Mouse (Mus musculus) heart, embryonic 10.5 days (tissue): ENCODE data around the gene Gm28372. TPM values are rescaled to one million over a fixed set of nuclear protein-coding genes. Genes with fewer than 3 reads are reported as not detected.

ENCODE experiments used
- DNase-seq: peaks from one replicate; pipeline ENCODE4 v3.0.0-alpha.2; 2017; ENCODE audit warnings: low spot score
- H3K27ac ChIP-seq: fragments of 300-500 bp; sonication (generic); 2 replicates; pipeline ENCODE4 v1.5.1; 2016; ENCODE audit warnings: mild to moderate bottlenecking
- H3K27me3 ChIP-seq: fragments of 300-500 bp; sonication (generic); 2 replicates; pipeline ENCODE4 v1.6.1; 2016; ENCODE audit warnings: mild to moderate bottlenecking; ENCODE audit not compliant: poor library complexity, insufficient read depth, severe bottlenecking
- H3K36me3 ChIP-seq: fragments of 300-500 bp; sonication (generic); 2 replicates; pipeline ENCODE4 v1.6.1; 2016; ENCODE audit warnings: mild to moderate bottlenecking, moderate library complexity
- H3K4me1 ChIP-seq: fragments of 300-500 bp; sonication (generic); 2 replicates; pipeline ENCODE4 v1.6.1; 2016; ENCODE audit warnings: mild to moderate bottlenecking
- H3K4me3 ChIP-seq: fragments of 300-500 bp; sonication (generic); 2 replicates; pipeline ENCODE4 v1.5.1; 2016; ENCODE audit warnings: mild to moderate bottlenecking, moderate library complexity
- H3K9me3 ChIP-seq: fragments of 300-500 bp; sonication (generic); 2 replicates; pipeline ENCODE4 v1.6.1; 2016; ENCODE audit warnings: mild to moderate bottlenecking, moderate library complexity
- WGBS: fragments of 180-500 bp; shearing (Covaris S2); methylation state at CpG from one replicate; pipeline ENCODE4 v1.1.7; 2016; 5-methylcytosine and 5-hydroxymethylcytosine counted together
- polyA plus RNA-seq: library from polyadenylated mRNA; unstranded; fragments of >200 nt; fragmentation: Nextera tagmentation; extraction: Ambion mirVana; gene quantifications from 2 replicates; pipeline ENCODE4 v1.2.1, GENCODE M21; 2016

The Gm28372 gene
- polyA plus RNA-seq, 1 experiment from 2014 or later, result not detected

- Histone ChIP-seq H3K36me3 (peaks cover 27% of the 10 kb centered on the region), H3K27me3 (no peaks in the 10 kb centered on the region), H3K9me3 (no peaks in the 10 kb centered on the region), H3K4me3 (no peak overlapping the region), H3K27ac (no peak overlapping the region), H3K4me1 (peaks cover 25% of the 10 kb centered on the region)
- no peak for DNase-seq
- 92% methylated on average over 26 of the region's 26 CpGs for WGBS
Observed at GRCm38 (mm10) chr2:130421781-130422620, 17.0 kb downstream of the Gm28372 start.

DNA sequence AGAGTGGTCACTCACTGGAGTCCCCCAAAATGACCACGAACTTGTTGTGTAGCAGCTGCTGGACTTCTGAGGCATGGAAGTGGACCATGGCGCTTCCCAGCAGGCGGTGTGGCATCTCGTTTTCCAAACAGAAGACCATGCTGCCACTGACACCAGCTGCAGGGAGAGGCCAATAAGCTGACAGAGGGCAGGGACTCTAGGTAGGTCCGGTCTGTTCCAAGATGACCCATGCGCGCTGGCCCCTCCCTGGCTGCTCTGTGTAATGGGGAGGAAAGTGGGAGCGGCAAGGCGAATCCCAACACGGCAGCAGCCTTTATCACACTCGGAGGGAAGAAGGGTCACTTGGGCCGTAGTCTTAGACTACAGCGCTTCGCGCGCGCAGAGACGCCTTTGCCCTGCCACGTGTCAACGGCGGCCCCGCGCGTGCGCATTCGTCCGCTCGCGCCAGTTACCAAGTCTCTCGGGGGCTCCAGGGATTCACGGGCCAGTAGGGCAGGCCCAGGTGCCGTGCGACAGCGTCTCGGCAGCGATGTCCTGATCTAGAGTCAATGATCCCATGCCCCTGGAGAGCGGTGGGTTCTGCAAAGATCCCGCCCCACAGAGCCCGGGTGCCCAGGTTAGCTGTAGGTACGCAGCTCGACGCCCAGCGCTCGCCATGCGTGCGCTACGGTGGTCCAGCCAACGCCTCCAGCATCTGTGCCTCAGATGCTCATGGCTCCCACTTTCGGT, 18.5 kb downstream of the Gm28372 start:
- peaks cover 25% of the 10 kb centered on the region for H3K4me1 ChIP-seq
- peak overlapping the region; percentile 89 for H3K4me3 ChIP-seq
- no peaks in the 10 kb centered on the region for H3K27me3 ChIP-seq
- WGBS, result 14% methylated on average over 49 of the region's 49 CpGs
- peak; percentile 87 for DNase-seq
- peak overlapping the region; percentile 97 for H3K27ac ChIP-seq
- H3K9me3 ChIP-seq, result no peaks in the 10 kb centered on the region
- H3K36me3 ChIP-seq, result peaks cover 28% of the 10 kb centered on the region

- under 1% methylated on average over 58 of the region's 58 CpGs for WGBS
- Histone ChIP-seq H3K36me3 (peaks cover 22% of the 10 kb centered on the region), H3K9me3 (no peaks in the 10 kb centered on the region), H3K4me3 (peak within 1 kb of the TSS; percentile 89), H3K27ac (peak within 1 kb of the TSS; percentile 97), H3K27me3 (no peaks in the 10 kb centered on the region), H3K4me1 (peaks cover 25% of the 10 kb centered on the region)
- DNase-seq, result peak; percentile 96
Observed at GRCm38 (mm10) chr2:130424126-130424853, 19.3 kb downstream of the Gm28372 start, which contains the start of the genes Vps16 and Pced1a. TSS of gene Vps16 (plus strand) at chr2:130424339. TSS of gene Pced1a (minus strand) at chr2:130424701.

DNA sequence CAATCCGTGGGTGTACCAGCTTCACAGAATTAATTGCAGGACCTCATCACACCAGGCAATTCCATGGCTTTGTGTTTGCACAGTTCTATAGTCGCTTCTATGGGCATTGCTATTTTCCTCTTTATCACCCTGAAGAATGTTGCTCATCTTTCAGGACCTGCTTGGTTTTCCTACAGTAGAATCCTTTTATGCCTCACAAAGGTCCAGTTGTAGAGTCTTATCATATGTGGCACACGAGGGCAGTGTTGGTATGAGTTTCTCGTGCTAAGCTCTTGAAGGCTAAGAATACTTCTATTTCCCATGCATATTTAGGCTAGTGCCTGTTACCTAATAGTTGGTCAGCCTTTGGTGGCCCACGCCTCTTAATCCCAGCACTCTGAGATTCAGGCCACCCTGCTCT, 20.1 kb downstream of the Gm28372 start:
- Histone ChIP-seq H3K4me3 (peak overlapping the region; percentile 89), H3K27me3 (no peaks in the 10 kb centered on the region)
- WGBS, result 36% methylated on average over 5 of the region's 5 CpGs

GRCm38 (mm10) chr2:130429851-130430250, 24.8 kb downstream of the Gm28372 start:
- Histone ChIP-seq H3K9me3 (no peaks in the 10 kb centered on the region), H3K4me3 (no peak overlapping the region), H3K4me1 (peaks cover 8% of the 10 kb centered on the region), H3K27ac (no peak overlapping the region), H3K36me3 (peaks cover 8% of the 10 kb centered on the region), H3K27me3 (no peaks in the 10 kb centered on the region)
- no peak for DNase-seq
- 60% methylated on average over 2 of the region's 2 CpGs for WGBS

More for the DNA sequence above, 20.1 kb downstream of the Gm28372 start:
- DNase-seq, result no peak
- peaks cover 16% of the 10 kb centered on the region for H3K36me3 ChIP-seq
- no peaks in the 10 kb centered on the region for H3K9me3 ChIP-seq
- H3K27ac ChIP-seq, result peak overlapping the region; percentile 97
- peaks cover 25% of the 10 kb centered on the region for H3K4me1 ChIP-seq

- Histone ChIP-seq H3K27ac (no peak overlapping the region), H3K4me3 (no peak overlapping the region), H3K9me3 (no peaks in the 10 kb centered on the region), H3K27me3 (no peaks in the 10 kb centered on the region), H3K4me1 (peaks cover 1% of the 10 kb centered on the region), H3K36me3 (peaks cover 8% of the 10 kb centered on the region)
- WGBS, result 86% methylated on average over 3 of the region's 3 CpGs
- DNase-seq, result no peak
Observed at GRCm38 (mm10) chr2:130430484-130430883, 25.4 kb downstream of the Gm28372 start.

- DNase-seq, result no peak
- peaks cover 10% of the 10 kb centered on the region for H3K36me3 ChIP-seq
- no peak overlapping the region for H3K4me3 ChIP-seq
- no peaks in the 10 kb centered on the region; the same call in 1 of the 2 replicates for H3K4me1 ChIP-seq
- H3K27ac ChIP-seq, result no peak overlapping the region
- no peaks in the 10 kb centered on the region for H3K27me3 ChIP-seq
- no peaks in the 10 kb centered on the region for H3K9me3 ChIP-seq
- WGBS, result 71% methylated on average over 3 of the region's 3 CpGs
Observed at GRCm38 (mm10) chr2:130432157-130432556, 27.1 kb downstream of the Gm28372 start.

DNA sequence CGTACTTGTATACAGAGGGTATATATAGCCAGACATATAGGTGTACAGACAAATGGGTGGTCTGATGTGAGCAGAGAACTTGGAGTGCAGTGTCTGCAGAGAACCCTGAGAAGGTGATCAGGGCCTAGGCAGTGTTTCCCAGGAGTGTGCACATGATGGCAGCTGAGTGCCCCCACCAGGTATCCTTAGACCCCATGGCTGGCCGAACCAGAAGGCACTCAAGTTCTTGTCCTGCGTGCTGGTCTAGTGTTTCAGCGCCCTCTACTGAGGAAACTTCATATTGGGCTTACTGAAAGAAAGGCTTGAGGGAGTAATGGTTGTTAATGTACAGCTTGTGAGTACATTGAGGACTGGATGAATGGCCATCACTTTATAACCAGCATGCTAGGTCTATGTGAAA, 28.1 kb downstream of the Gm28372 start:
- DNase-seq, result no peak
- Histone ChIP-seq H3K27me3 (no peaks in the 10 kb centered on the region), H3K4me3 (no peak overlapping the region), H3K27ac (no peak overlapping the region), H3K36me3 (peaks cover 17% of the 10 kb centered on the region), H3K4me1 (no peaks in the 10 kb centered on the region; the same call in 1 of the 2 replicates), H3K9me3 (no peaks in the 10 kb centered on the region)
- 25% methylated on average over 4 of the region's 4 CpGs for WGBS

DNA sequence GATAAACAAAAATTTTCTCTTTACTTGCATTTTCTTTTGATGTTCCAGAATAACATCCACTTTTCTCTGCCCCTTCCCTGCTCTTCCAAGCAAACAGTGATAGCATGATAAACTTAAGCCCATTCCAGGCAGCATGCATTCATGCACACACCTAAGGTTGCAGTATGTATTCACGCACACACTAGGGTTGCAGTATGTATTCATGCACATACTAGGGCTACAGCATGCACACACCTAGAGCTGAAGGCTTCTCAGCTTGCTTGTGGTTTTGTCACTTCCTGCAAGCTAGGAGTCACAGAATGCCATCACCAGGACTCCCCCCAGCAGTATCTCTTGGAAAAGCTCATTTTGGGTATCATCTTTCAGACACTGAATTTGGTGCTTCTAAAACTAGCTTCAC, 31.7 kb downstream of the Gm28372 start:
- Histone ChIP-seq H3K27me3 (no peaks in the 10 kb centered on the region), H3K9me3 (no peaks in the 10 kb centered on the region), H3K36me3 (peaks cover 51% of the 10 kb centered on the region), H3K4me3 (no peak overlapping the region), H3K4me1 (no peaks in the 10 kb centered on the region), H3K27ac (no peak overlapping the region)
- DNase-seq, result no peak
- 92% methylated on average over 1 of the region's 1 CpGs for WGBS

- peaks cover 69% of the 10 kb centered on the region for H3K36me3 ChIP-seq
- no peaks in the 10 kb centered on the region for H3K9me3 ChIP-seq
- 94% methylated on average over 3 of the region's 3 CpGs for WGBS
- H3K27me3 ChIP-seq, result no peaks in the 10 kb centered on the region
- H3K4me3 ChIP-seq, result no peak overlapping the region
- H3K4me1 ChIP-seq, result no peaks in the 10 kb centered on the region
- no peak overlapping the region for H3K27ac ChIP-seq
- DNase-seq, result no peak
Observed at GRCm38 (mm10) chr2:130438861-130439260, 33.8 kb downstream of the Gm28372 start.

GRCm38 (mm10) chr2:130439840-130440480, 34.9 kb downstream of the Gm28372 start:
- peaks cover 76% of the 10 kb centered on the region for H3K36me3 ChIP-seq
- no peaks in the 10 kb centered on the region for H3K9me3 ChIP-seq
- H3K27ac ChIP-seq, result no peak overlapping the region
- 89% methylated on average over 4 of the region's 4 CpGs for WGBS
- no peak overlapping the region for H3K4me3 ChIP-seq
- DNase-seq, result no peak
- H3K27me3 ChIP-seq, result no peaks in the 10 kb centered on the region
- no peaks in the 10 kb centered on the region for H3K4me1 ChIP-seq

DNA sequence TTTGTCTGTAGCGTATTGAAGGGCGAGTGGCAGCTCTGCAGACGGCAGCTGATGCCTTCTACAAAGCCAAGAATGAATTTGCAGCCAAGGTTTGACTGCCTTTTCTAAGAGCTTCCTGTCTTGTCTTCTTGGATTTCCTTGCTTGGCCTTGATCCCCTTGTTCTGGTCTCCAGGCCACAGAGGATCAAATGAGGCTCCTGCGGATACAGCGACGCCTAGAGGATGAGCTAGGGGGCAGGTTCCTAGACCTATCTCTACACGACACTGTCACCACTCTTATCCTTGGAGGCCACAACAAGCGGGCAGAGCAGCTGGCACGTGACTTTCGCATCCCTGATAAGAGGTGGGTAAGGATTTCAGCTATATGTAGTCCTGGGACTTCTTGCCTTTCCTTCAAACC, 37.1 kb downstream of the Gm28372 start:
- H3K27me3 ChIP-seq, result no peaks in the 10 kb centered on the region
- H3K4me3 ChIP-seq, result no peak overlapping the region
- H3K9me3 ChIP-seq, result no peaks in the 10 kb centered on the region
- peaks cover 75% of the 10 kb centered on the region for H3K36me3 ChIP-seq
- H3K4me1 ChIP-seq, result no peaks in the 10 kb centered on the region
- no peak overlapping the region for H3K27ac ChIP-seq
- 80% methylated on average over 10 of the region's 10 CpGs for WGBS
- no peak for DNase-seq
